Mouse (Mus musculus): Measurements from ENCODE around the gene Hmga2.
"Not testable (repeated sequence)": the region's sequence is repeated elsewhere in the genome, so short reads cannot be mapped to it uniquely, and the experiment has no call there.

Gene Hmga2

GRCm38 (mm10) chr10:120345325-120345724, 130.9 kb downstream of the Hmga2 start:
- no peak for DNase-seq (ENCODE audit: low spot score in 2 of 2)

DNA sequence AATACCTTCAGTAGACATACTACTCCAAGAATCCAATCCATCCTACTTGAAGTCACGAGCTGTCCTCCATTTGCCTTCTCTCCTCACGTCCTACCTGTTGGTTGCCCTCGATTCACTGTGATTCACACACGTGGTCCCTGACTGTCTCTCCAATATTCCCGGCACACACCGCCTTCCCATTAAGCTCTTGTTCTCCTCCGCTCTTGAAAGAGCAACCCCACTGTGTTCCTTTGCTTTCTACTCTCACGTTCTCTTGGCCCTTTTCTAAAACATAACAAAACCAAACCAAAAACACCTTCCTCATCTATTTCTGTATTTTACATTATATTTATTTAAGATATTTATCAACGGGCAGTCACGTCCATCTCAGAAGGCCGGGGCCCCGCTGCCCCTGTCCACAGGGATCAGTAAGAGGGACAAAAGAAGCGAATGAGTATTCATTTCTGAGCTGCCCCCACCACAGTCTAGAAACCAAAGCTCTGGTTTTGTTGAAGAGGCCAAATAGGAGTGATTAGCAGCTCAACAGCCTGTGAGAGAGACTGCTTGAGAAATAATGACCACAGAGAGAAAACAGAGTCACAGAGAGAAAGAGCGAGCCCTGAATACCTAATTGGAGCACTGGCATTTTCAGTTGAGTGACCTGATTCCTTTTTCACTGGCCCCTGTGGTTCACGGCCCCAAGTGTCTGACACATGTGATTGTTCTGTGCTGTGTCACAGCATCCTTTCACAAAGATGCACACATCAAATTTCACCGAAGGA, 131.5 kb downstream of the Hmga2 start:
- DNase-seq (ENCODE audit: low spot score in 2 of 2), result no peak

DNA sequence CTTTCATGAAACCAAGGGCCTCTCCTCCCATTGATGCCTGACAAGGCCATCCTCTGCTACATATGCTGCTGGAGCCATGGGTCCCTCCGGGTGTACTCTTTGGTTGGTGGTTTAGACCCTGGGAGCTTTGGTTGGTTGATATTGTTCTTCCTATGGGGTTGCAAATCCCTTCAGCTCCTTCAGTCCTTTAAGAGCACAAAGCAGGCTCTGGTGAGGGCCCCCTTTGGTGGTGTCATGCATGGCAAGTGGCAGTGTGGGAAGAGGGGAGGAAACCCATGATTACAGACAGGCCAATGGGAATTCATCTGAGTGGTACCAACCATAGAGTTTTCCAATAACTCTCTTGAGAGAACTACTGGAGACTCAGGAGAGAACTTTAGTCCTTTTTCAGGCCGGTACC, 136.4 kb downstream of the Hmga2 start:
- not testable (repeated sequence) for DNase-seq (ENCODE audit: low spot score in 2 of 2)

DNA sequence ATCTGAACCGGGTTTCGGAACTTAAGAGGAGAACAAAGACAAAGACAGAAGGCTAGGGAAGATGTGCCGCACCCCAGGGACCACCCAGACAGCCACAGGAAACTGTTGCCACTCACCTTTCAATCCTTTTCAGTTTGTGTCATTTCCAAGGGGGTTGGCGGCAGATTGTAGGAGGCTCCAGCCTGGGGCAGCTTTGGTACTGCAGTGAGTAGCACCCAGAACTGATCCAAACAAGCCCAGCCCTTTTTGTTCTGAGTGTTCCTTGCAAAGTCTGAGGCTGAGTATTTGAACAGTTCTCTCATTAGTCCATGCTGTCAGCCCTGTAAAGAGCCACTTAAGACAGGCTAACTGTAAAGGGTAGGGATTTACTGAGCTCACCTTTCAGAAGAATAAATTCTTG, 136.9 kb downstream of the Hmga2 start:
- DNase-seq (ENCODE audit: low spot score in 2 of 2), result no peak

- DNase-seq (ENCODE audit: low spot score in 2 of 2), result no peak
Measured at GRCm38 (mm10) chr10:120338841-120339240, 137.4 kb downstream of the Hmga2 start.

- not testable (repeated sequence) for DNase-seq (ENCODE audit: low spot score in 2 of 2)
Measured at GRCm38 (mm10) chr10:120338431-120338830, 137.8 kb downstream of the Hmga2 start.

- DNase-seq (ENCODE audit: low spot score in 2 of 2), result no peak
Measured at GRCm38 (mm10) chr10:120327946-120328345, 148.3 kb downstream of the Hmga2 start.

DNA sequence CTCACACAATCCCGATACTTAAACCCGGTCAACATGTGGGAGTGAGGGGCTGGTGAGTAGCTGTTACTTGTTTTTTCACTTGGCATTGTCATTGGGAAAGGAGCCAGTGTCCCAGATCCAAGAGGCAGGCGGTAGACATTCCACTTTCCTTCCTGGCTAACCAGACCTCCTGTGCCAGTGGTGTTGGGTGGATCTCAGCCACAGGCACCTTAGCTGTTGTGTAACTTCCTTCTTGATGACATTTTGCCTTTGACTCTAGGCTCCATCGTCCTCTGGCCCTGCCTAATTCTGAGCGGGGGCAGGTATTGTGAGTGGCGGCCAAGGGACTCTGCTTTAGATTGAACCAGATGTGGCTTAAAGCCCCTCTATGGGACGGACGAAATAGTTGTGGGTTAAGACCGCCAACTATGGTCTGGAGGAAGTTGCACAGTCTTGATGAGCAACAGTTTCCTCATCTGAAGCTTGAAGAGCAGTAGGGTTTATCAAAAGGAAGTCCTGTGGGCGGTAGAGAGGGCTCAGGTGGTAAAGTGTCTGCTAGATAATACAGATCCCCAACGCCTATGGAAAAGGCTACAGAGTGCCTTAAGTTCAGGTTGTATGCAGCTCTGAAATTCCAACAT, 152.6 kb downstream of the Hmga2 start:
- DNase-seq (ENCODE audit: low spot score in 2 of 2), result no peak

GRCm38 (mm10) chr10:120322815-120323214, 153.5 kb downstream of the Hmga2 start:
- DNase-seq (ENCODE audit: low spot score in 2 of 2), result no peak

GRCm38 (mm10) chr10:120319614-120320013, 156.7 kb downstream of the Hmga2 start:
- no peak for DNase-seq (ENCODE audit: low spot score in 2 of 2)
